Mouse (Mus musculus): ENCODE data around the gene Reg4.

Reg4 gene

DNA sequence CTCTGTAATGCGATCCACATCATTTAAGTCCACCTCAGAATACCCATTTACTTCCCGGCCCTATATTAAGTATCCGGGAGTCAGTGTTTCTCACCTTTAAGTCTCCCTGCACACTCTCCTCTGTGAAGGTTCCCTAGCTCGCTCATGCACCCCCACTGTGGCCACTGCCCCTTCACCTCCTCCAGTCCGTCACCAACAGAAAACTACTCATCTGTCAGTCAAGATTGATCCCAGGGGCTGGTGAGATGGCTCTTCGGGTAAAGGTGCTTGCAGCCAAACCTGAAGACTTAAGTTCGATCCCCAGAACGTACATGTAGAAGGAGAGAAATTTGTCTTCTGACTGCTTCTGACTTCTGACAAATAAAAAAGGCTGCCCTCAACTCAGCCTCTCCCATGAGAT, 60.5 kb downstream of the Reg4 start:
- DNase-seq = no peak

GRCm38 (mm10) chr3:98283205-98283604, 61.2 kb downstream of the Reg4 start:
- DNase-seq = no peak
